Mouse (Mus musculus) intestine, embryonic 14.5 days (tissue): ENCODE results near the gene Nxpe3. TPM values are rescaled to one million over a fixed set of nuclear protein-coding genes. Genes with fewer than 3 reads are reported as not detected.

ENCODE experiments used
- ATAC-seq: fragments of 200-750 bp; cut with Nextera tagmentation; replicated peaks from 2 replicates; pipeline ENCODE4 v1.8.0; 2017; ENCODE audit warnings: low read depth, moderate number of reproducible peaks, moderate TSS enrichment, moderate library complexity; ENCODE audit not compliant: low FRiP score, low TSS enrichment
- DNase-seq: peaks from one replicate; pipeline ENCODE4 v3.0.0-alpha.2; 2018; ENCODE audit warnings: low spot score
- H3K27ac ChIP-seq: fragments of 300-500 bp; sonication (generic); 2 replicates; pipeline ENCODE4 v1.5.1; 2014; ENCODE audit warnings: low read depth, mild to moderate bottlenecking, control low read depth
- H3K27me3 ChIP-seq: fragments of 300-500 bp; sonication (generic); replicated peaks from 2 replicates; pipeline ENCODE4 v1.6.1; 2014; ENCODE audit warnings: low read length, control low read depth; ENCODE audit not compliant: control insufficient read depth, insufficient read depth
- H3K36me3 ChIP-seq: fragments of 300-500 bp; sonication (generic); 2 replicates; pipeline ENCODE4 v1.6.1; 2014; ENCODE audit warnings: low read length, control low read depth; ENCODE audit not compliant: control insufficient read depth, insufficient read depth
- H3K4me1 ChIP-seq: fragments of 300-500 bp; sonication (generic); replicated peaks from 2 replicates; pipeline ENCODE4 v1.6.1; 2014; ENCODE audit warnings: low read length, control low read depth, mixed read lengths; ENCODE audit not compliant: control insufficient read depth, insufficient read depth
- H3K4me2 ChIP-seq: fragments of 300-500 bp; sonication (generic); 2 replicates; pipeline ENCODE4 v1.6.1; 2014; ENCODE audit warnings: low read length
- H3K4me3 ChIP-seq: fragments of 300-500 bp; sonication (generic); 2 replicates; pipeline ENCODE4 v1.5.1; 2014; ENCODE audit warnings: low read depth, low read length, control low read depth, mixed read lengths
- H3K9ac ChIP-seq: fragments of 300-500 bp; sonication (generic); 2 replicates; pipeline ENCODE4 v1.6.1; 2014; ENCODE audit warnings: mild to moderate bottlenecking, low read length
- H3K9me3 ChIP-seq: fragments of 300-500 bp; sonication (generic); 2 replicates; pipeline ENCODE4 v1.6.1; 2016; ENCODE audit warnings: low read length, control low read depth; ENCODE audit not compliant: control insufficient read depth
- WGBS: fragments of 180-500 bp; shearing (Covaris S2); extraction: QIAGEN DNeasy Blood & Tissue Kit; methylation state at CpG from one replicate; pipeline ENCODE4 v1.1.7; 2014; 5-methylcytosine and 5-hydroxymethylcytosine counted together
- polyA plus RNA-seq: library from polyadenylated mRNA; unstranded; fragments of >200 nt; fragmentation: Nextera tagmentation; extraction: Ambion mirVana; gene quantifications from 2 replicates; pipeline ENCODE4 v1.2.1, GENCODE M21; 2014

Gene Nxpe3
- polyA plus RNA-seq, 1 experiment from 2014 or later = 1.5 TPM

- H3K4me2 ChIP-seq = no peak overlapping the region
- no peaks in the 10 kb centered on the region for H3K9me3 ChIP-seq
- WGBS = 96% methylated on average over 7 of the region's 7 CpGs
- no peak overlapping the region for H3K27ac ChIP-seq
- H3K9ac ChIP-seq = no peak overlapping the region
- DNase-seq = no peak
- no peak for ATAC-seq
- H3K4me3 ChIP-seq = no peak overlapping the region
- no peaks in the 10 kb centered on the region for H3K4me1 ChIP-seq
- H3K36me3 ChIP-seq = peaks cover 44% of the 10 kb centered on the region
- H3K27me3 ChIP-seq = no peaks in the 10 kb centered on the region
Measured at GRCm38 (mm10) chr16:55914716-55915115, 19.6 kb upstream of the Nxpe3 start.

GRCm38 (mm10) chr16:55910208-55910793 is 15.2 kb upstream of the Nxpe3 start:
- Histone ChIP-seq H3K9me3 (no peaks in the 10 kb centered on the region), H3K9ac (no peak overlapping the region), H3K27me3 (no peaks in the 10 kb centered on the region), H3K27ac (no peak overlapping the region), H3K4me1 (no peaks in the 10 kb centered on the region), H3K4me3 (no peak overlapping the region), H3K4me2 (no peak overlapping the region), H3K36me3 (peaks cover 33% of the 10 kb centered on the region)
- ATAC-seq = no peak
- no peak for DNase-seq
- 88% methylated on average over 10 of the region's 10 CpGs for WGBS

- H3K36me3 ChIP-seq = peaks cover 23% of the 10 kb centered on the region; the same call in 1 of the 2 replicates
- no peak overlapping the region for H3K4me2 ChIP-seq
- H3K9ac ChIP-seq = no peak overlapping the region
- DNase-seq (no peak), ATAC-seq (no peak)
- H3K9me3 ChIP-seq = no peaks in the 10 kb centered on the region
- no peak overlapping the region for H3K27ac ChIP-seq
- H3K4me3 ChIP-seq = no peak overlapping the region
- no peaks in the 10 kb centered on the region for H3K27me3 ChIP-seq
- 91% methylated on average over 5 of the region's 5 CpGs for WGBS
- H3K4me1 ChIP-seq = no peaks in the 10 kb centered on the region
Measured at GRCm38 (mm10) chr16:55906928-55907679, 12.0 kb upstream of the Nxpe3 start.

GRCm38 (mm10) chr16:55905370-55905769 is 10.3 kb upstream of the Nxpe3 start:
- peaks cover 13% of the 10 kb centered on the region; the same call in 1 of the 2 replicates for H3K36me3 ChIP-seq
- H3K9me3 ChIP-seq = no peaks in the 10 kb centered on the region
- H3K4me1 ChIP-seq = no peaks in the 10 kb centered on the region
- DNase-seq = no peak
- H3K4me3 ChIP-seq = no peak overlapping the region
- peak overlapping the region; percentile 9; the same call in 1 of the 2 replicates for H3K4me2 ChIP-seq
- no peak overlapping the region for H3K9ac ChIP-seq
- no peak overlapping the region for H3K27ac ChIP-seq
- WGBS = 74% methylated on average over 25 of the region's 25 CpGs
- H3K27me3 ChIP-seq = no peaks in the 10 kb centered on the region
- ATAC-seq = no peak

GRCm38 (mm10) chr16:55901839-55902756 is 7.0 kb upstream of the Nxpe3 start:
- Histone ChIP-seq H3K4me2 (no peak overlapping the region), H3K4me1 (0 out of 2 replicates have a peak, but pooled peaks cover 5% of the 10 kb centered on the region), H3K9ac (no peak overlapping the region), H3K36me3 (peaks cover 11% of the 10 kb centered on the region; the same call in 1 of the 2 replicates), H3K9me3 (no peaks in the 10 kb centered on the region), H3K4me3 (no peak overlapping the region), H3K27ac (no peak overlapping the region), H3K27me3 (no peaks in the 10 kb centered on the region)
- ATAC-seq = no peak
- no peak for DNase-seq
- WGBS = 83% methylated on average over 14 of the region's 14 CpGs

GRCm38 (mm10) chr16:55898385-55899002 is 3.4 kb upstream of the Nxpe3 start:
- Histone ChIP-seq H3K27me3 (no peaks in the 10 kb centered on the region), H3K9ac (no peak overlapping the region), H3K27ac (no peak overlapping the region), H3K4me3 (no peak overlapping the region), H3K9me3 (no peaks in the 10 kb centered on the region), H3K4me2 (no peak overlapping the region), H3K4me1 (peaks cover 13% of the 10 kb centered on the region; the same call in 1 of the 2 replicates), H3K36me3 (no peaks in the 10 kb centered on the region)
- DNase-seq (no peak), ATAC-seq (no peak)
- 74% methylated on average over 9 of the region's 9 CpGs for WGBS

GRCm38 (mm10) chr16:55895651-55896095 is 588 bp upstream of the Nxpe3 start:
- H3K4me1 ChIP-seq = peaks cover 19% of the 10 kb centered on the region; the same call in 1 of the 2 replicates
- ATAC-seq (no peak), DNase-seq (no peak)
- no peaks in the 10 kb centered on the region for H3K9me3 ChIP-seq
- peak overlapping the region; percentile 78 for H3K4me2 ChIP-seq
- H3K36me3 ChIP-seq = no peaks in the 10 kb centered on the region
- no peaks in the 10 kb centered on the region for H3K27me3 ChIP-seq
- peak overlapping the region; percentile 80 for H3K27ac ChIP-seq
- peak overlapping the region; percentile 64 for H3K9ac ChIP-seq
- 4% methylated on average over 9 of the region's 9 CpGs for WGBS
- peak overlapping the region; percentile 67 for H3K4me3 ChIP-seq

GRCm38 (mm10) chr16:55894536-55894892 is 571 bp downstream of the Nxpe3 start:
- no peaks in the 10 kb centered on the region for H3K9me3 ChIP-seq
- peak; percentile 24; the same call in 1 of the 2 replicates for ATAC-seq
- 3% methylated on average over 4 of the region's 4 CpGs for WGBS

More at GRCm38 (mm10) chr16:55894536-55894892, 571 bp downstream of the Nxpe3 start:
- DNase-seq = no peak
- H3K4me3 ChIP-seq = peak overlapping the region; percentile 67
- H3K9ac ChIP-seq = peak overlapping the region; percentile 64
- no peaks in the 10 kb centered on the region for H3K36me3 ChIP-seq
- H3K4me1 ChIP-seq = peaks cover 19% of the 10 kb centered on the region; the same call in 1 of the 2 replicates
- peak overlapping the region; percentile 80; the same call in 1 of the 2 replicates for H3K27ac ChIP-seq
- H3K27me3 ChIP-seq = no peaks in the 10 kb centered on the region
- H3K4me2 ChIP-seq = peak overlapping the region; percentile 78
